Mouse (Mus musculus): ENCODE measurements around the gene Mapk6. TPM values are rescaled to one million over a fixed set of nuclear protein-coding genes. Genes with fewer than 3 reads are reported as not detected.

Gene Mapk6
- total RNA-seq, 2 experiments from 2014 or later: 26.0 to 26.2 TPM

DNA sequence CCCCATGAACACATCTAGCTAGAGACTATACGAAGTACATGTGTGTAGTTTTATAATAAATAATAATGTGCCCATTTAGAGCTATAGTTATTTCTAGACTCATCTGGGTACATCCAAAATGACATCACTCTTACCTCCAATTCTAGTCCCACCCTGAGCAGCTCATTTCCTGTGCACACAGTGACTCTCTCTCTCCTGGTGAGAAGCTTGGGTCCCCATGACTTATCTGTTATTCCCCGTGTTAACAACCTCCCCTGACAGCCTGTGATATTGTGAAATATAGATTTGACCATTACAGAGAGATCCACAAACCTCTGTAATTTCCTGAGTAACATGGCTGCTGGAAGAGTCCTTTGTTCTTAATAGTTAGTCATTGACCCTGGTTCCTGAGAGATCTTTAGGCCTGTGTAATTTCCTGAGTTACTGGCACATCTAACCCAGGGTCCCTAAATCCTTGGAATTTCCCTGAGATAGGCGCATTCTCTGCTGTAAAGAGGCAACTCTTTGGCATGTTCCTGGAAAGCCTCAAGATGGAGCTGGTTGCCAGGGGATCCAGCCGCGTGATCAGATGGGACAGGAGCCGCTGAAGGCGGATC lies 16.1 kb upstream of the Mapk6 start:
- no peak for DNase-seq

- no peak for DNase-seq
These were observed 14.7 kb upstream of the Mapk6 start for GRCm38 (mm10) chr9:75424358-75425150.

DNA sequence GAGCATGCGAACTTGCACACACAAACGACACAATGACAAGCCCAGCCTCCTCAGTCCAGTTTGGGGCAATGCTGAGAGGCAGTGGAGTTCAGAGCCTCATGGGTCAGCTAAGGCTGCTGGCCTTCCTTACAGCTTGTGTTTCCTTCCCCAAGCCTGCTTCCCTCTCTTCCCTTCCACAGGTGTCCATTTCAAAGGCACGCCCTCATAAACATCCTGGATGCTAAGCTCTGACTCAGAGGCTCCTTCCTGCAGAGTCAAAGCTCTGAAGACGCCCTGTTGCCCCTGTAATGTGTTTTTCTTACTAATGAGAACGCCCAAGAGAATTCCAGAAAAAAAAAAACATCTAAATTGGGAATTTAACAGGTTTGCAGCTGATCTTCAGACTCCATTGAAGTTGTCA lies 13.9 kb upstream of the Mapk6 start:
- DNase-seq: peak in 1 of 2 experiments; percentile 61

DNA sequence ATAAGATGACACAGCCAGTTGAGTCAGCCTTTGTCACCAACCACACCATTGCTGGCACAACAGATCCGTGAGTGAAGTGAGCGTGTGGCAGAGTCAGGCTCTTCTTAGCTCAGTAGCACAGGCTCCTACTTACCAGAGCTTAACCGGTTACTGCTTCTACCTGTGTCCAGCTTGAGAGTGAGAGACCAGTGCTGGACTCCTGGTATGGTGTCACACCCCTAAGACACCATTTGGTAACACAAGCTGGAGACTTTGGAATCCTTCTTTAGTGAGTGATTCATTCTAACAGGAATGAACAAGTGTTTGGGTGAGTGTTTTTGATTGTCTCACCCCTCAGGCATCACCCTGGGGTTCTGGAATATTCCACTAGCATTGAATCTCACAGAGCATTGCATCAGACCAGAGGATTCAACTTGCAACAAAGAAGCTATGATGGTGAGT lies 12.5 kb upstream of the Mapk6 start:
- DNase-seq: no peak

GRCm38 (mm10) chr9:75414204-75414603 lies 4.4 kb upstream of the Mapk6 start:
- DNase-seq: no peak

- no peak for DNase-seq
These were observed 3.4 kb upstream of the Mapk6 start for GRCm38 (mm10) chr9:75413206-75413605.

DNA sequence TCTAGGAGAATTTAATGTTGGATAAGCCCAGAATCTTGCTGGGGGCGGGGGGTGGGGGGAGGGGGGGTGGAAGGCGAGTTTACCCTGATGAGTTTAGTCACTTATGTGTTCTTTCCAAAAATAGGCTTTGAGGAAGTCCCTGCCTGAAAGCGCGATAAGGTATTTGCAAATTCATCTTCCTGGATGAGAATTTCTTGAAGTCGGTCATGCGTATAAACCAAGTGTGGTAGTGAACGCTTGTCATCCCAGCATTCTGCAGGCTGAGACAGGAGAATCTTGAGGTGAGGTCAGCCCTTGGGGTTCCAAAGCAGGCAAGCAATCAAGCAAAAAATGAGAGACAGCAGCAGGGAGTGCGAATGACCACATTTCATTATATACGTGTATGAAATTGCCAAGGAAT lies 1.8 kb upstream of the Mapk6 start:
- DNase-seq: no peak

DNA sequence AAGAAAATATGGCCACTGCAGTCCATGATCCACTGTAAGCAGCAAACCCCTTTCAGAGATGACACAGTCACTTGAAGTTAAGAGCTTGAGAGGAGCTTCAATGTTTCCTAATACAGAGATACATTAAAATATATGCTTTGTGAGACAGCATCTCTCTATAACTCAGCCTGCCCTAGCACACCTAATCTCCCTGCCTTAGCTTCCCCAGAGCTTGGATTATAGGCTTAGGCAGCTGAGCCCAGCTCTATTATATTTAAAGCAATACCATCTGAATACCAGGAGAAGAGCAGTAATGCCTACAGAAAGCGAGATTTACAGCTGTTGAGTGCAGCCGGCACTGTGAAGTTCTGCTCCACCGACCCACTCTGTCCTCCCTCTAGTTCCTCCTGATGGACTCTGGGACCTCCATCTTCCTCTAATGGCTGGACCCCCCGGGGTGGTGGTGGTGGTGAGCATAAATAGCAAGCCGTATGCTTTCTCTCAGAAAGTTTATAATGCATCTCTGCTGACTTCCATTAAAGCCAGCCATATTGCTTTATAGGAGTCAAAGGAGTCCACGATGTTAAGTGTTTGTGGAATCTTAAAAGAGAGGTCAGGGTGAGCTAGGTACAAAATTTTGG lies 1.2 kb upstream of the Mapk6 start:
- no peak for DNase-seq

DNA sequence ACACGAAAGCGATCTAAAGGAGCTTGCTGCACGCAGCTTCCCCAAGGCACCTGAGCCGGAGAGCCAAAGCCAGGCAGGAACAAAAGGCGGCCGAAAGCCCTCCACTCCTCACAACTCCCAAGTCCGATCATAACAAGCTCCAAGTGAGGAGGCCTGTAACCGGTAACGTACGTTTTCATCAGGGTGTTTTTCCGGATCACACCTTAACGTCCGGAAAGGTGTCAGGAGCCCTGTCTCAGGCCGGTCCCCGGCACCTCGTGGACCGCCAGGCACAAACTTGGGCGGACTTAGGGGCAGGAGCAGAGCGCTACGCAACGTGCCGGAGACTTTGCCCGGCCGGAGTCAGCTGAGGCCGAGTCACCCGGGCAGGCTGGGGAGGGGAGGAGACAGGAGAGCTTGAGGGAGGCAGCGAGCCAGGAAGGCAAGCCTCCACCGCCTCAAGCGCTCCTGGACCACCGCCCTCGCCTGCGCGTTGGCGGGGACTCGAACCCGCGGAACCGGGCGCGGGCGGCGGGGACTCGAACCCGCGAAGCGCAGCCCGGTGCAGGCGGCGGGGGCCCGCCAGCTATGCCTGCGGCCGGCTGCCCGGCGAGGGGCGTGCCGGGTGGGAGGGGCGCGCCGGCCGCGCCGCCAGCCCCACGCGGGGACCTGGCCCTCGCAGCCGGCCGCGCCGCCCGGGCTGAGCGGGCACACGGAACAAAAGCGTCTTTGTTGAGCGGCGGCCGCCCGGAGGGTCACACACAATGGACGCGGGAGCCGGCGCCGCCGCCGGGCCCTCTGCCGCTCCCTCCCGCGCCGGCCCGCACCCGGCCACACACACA lies 564 bp downstream of the Mapk6 start:
- peak; percentile 86 to 87 for DNase-seq

GRCm38 (mm10) chr9:75408204-75408826 lies 1.5 kb downstream of the Mapk6 start:
- no peak for DNase-seq

DNA sequence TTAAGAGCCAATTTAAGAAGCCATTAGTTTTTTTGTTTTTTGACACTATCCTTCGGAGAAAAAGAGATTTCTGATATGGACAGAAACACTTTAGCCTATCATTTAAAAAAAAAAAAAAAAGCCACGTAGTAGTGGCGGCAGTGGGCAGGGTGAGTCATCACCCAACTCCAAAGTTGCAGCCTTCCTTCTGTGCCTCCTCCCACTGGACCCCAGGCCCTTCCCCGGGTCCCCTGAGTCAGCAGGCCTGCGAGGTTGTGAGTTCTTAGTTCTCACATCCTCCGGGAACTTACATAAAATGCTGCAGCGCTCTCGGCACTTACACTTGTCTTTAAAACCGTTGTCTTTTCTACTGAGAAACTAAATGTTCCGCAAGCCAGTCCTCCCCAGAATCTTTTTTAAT lies 2.0 kb downstream of the Mapk6 start:
- DNase-seq: peak; percentile 53 to 60

DNA sequence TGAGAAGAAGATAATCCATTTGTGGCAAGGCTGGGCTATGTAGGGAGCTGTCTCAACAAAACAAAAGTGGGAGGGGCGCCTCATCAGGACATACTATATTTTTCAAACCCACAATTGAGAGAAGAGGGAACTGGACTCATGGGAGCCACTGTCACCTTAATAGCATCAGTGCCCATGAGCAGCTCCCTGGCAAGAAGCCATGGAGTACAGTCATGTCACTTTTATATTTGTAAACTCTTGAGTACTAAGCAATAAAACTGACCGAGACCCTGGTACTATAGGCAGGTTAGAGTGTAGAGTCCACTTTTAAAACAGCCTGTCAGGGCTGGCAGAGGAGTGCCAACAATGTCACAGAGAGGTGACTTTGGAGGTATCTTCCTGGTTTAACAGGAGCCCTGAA lies 3.7 kb downstream of the Mapk6 start:
- DNase-seq: no peak

GRCm38 (mm10) chr9:75403520-75403919 lies 6.3 kb downstream of the Mapk6 start:
- DNase-seq: no peak

DNA sequence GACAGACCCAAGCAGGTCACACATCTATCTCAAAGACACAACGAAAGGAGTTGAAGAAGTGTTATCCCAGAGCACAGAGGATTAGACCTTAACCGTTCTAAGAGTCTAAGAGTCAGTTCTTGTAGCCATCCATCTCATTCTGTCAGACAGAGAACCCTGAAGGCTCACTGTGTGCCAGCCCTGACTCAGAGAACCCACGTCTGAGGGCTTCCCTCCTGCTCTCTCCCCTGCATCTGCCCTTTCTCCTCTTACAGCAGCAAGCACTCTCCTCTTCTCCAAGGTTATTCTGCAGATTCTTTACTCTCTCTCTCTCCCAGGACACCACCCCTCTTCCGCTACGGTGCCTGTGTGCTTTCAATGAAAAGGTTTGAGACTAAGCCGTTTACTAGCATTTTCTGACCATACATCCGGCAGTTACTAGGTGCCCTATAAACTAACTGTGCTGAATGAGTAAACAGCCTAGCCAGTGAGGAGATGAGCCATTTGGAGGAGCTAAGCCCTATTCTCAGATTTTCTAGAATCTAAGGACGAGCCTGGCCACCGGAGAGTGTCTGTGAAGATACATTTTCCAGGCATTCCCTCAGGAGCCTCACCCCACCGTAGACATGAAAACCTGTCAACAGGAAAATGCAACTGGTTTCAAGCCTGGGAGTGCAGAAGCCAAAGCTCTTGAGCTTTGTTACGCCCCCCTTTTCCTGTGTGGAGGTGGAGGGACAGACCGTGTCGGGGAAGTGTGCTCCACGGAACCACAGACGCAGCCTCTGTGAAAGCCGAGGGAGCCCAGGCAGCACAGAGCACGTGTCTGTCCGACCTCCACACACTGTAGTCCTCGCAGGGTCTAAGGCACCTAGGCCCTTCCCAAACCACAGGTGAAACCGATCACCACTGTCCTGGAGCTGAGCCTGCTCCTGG lies 8.0 kb downstream of the Mapk6 start:
- peak; percentile 11 to 33 for DNase-seq

DNA sequence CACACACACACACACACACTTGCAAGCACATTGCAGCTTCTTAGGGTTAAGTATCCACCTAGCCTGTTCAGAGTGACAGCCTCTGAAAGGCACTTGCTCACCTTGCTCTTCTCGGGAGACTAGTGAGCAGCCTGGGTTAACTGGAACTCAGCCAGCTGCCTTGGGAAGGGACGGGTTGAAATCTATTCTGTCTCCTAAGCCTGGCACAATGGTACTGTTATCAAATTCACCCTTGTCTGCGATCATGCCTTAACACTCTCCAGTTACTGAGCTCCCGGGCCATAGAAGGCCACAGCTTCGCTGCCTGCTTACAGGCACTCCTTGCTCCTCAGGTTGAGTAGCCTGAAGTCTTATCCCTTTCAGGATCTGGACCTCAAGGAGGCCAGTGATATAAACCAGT lies 9.2 kb downstream of the Mapk6 start:
- DNase-seq: peak; percentile 17 to 25

DNA sequence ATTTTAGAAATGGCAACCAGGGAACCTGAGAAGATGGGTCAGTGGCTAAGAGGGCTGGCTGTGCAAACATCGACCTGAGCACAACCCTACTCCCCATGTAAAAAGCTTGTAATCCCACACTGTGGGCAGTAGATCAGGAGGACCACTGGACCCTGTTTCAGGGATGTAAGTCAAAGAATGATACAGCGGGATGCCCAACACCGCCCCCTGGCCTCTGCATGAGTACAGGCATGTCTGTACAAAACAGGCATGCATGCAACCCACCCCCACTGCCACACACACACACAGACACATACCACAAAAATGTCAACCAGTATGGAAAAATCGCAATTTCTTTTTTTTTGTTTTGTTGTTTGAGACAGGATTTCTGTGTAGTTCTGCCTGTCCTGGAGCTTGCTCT lies 10.7 kb downstream of the Mapk6 start:
- DNase-seq: no peak

DNA sequence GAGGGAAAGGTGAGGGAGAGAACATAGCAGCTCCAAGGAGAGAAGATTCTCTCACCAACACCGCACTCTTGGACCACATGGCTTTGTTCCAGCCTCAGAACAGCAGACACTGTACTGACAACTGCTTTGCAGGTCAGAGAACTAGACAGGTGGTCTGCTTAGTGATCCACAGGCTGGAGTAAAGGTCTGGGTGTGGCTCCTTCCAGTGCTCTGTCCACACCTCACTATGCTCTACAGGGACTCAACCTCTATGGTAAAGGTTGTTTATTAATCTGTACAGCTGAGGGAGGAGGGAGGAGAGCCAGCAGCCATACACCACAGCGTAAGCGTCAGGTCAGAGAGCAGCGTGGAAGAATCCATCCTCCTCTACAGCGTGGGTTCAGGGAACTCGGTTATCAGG lies 13.8 kb downstream of the Mapk6 start:
- no peak for DNase-seq

DNA sequence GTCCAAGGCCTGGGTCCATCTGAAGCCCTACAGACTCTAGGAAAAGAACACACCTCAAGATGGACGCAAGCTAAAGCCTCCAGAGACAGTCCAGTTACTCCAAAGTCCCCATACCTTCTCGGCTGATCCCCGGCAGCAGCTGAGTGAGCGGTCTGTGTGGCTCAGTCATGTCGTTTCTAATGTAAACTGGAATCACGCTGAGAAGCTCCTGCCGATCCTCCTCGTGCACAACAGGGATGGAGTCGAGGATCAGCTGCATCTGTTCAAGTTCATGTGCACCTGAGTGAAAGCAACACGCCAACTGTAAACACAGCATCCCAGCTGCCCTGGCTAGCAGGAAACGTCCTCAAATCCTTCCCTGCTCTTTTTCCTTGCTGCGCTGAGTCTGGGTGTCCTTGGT lies 16.6 kb downstream of the Mapk6 start:
- DNase-seq: no peak

DNA sequence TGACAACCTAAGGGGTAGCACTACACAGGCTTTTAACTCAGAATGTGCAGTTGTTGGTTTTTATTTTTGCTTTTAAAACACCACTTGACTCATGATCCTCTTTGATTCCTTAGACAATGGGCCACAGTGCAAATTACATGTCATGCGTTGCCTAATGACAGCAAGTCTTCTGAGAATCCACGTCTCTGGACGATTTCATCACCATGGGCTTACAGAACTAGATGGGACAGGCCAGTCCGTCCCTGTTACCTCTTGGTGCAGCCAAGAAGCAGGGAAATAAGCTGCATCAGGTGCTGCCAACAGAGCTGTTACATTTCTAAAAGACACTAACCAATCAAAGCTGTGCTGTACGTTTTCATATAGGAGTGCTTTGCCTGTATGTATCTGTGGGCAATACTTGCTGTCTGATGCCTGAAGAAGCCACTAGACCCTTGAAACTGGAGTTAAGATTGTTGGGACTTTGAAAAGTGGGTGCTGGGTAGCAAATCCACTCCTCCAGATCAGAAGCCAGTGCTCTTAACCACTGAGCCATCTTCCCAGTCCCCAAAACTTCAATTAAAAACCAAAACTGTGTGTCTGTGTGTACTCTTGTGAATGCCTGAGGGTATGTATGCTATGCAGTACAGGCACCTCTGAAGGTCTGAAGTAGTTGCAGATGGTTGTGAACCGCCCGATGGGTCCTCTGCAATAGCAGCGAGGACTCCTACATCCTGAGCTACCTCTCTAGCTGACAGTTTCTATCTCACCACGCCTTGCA lies 24.4 kb downstream of the Mapk6 start:
- DNase-seq: no peak

- no peak for DNase-seq
These were observed 25.4 kb downstream of the Mapk6 start for GRCm38 (mm10) chr9:75384337-75384962.

All from heart, adult 18-20 months (tissue).